Mouse (Mus musculus) MEL (cell line): Measurements from ENCODE around the gene Cavin4. TPM values are rescaled to one million over a fixed set of nuclear protein-coding genes. Genes with fewer than 3 reads are reported as not detected.

ENCODE experiments used
- DNase-seq: peaks from one replicate; pipeline ENCODE4 v3.0.0; 2011; ENCODE audit warnings: low read depth, low spot score
- H3K27ac ChIP-seq: 2 replicates; pipeline ENCODE4 v1.5.1; 2012; ENCODE audit warnings: low read depth, mild to moderate bottlenecking, control low read depth, low read length, moderate library complexity; ENCODE audit not compliant: control insufficient read depth
- H3K27me3 ChIP-seq, 2 experiments: fragments of 150-350 bp in 1 of 2; sonication (generic) in 1 of 2; 2 replicates each; pipeline ENCODE4 v1.6.1; 2012; ENCODE audit warnings: low read length in 2 of 2, mild to moderate bottlenecking in 2 of 2, improper control_type of control experiment in 1 of 2, moderate library complexity in 1 of 2; ENCODE audit not compliant: insufficient read depth in 2 of 2, control insufficient read depth in 1 of 2
- H3K36me3 ChIP-seq, 2 experiments: 2 replicates each; pipeline ENCODE4 v1.6.1; 2012 to 2014; ENCODE audit warnings: low read length in 2 of 2, improper control_type of control experiment in 1 of 2, inconsistent platforms in 1 of 2, mild to moderate bottlenecking in 1 of 2; ENCODE audit not compliant: insufficient read depth in 2 of 2, control insufficient read depth in 1 of 2
- H3K4me1 ChIP-seq, 2 experiments: fragments of 150-350 bp in 1 of 2; sonication (generic) in 1 of 2; 2 replicates each; pipeline ENCODE4 v1.6.1; 2012; ENCODE audit warnings: low read length in 2 of 2, improper control_type of control experiment in 1 of 2, mild to moderate bottlenecking in 1 of 2; ENCODE audit not compliant: insufficient read depth in 2 of 2, control insufficient read depth in 1 of 2
- H3K4me3 ChIP-seq, 2 experiments: fragments of 150-350 bp in 1 of 2; sonication (generic) in 1 of 2; 2 replicates each; pipeline ENCODE4 v1.5.1; 2012; ENCODE audit warnings: low read depth in 2 of 2, low read length in 2 of 2, mild to moderate bottlenecking in 2 of 2, moderate library complexity in 2 of 2, control low read depth in 1 of 2, improper control_type of control experiment in 1 of 2; ENCODE audit not compliant: control insufficient read depth in 1 of 2, insufficient read depth in 1 of 2
- H3K79me2 ChIP-seq: 2 replicates; pipeline ENCODE4 v1.6.1; 2012; ENCODE audit warnings: mild to moderate bottlenecking, low read length, moderate library complexity; ENCODE audit not compliant: control insufficient read depth, poor library complexity, insufficient read depth
- H3K9ac ChIP-seq: 2 replicates; pipeline ENCODE4 v1.6.1; 2012; ENCODE audit warnings: low read depth, mild to moderate bottlenecking, control low read depth, low read length, moderate library complexity; ENCODE audit not compliant: control insufficient read depth, poor library complexity, severe bottlenecking
- H3K9me3 ChIP-seq: fragments of 150-350 bp; sonication (generic); replicated peaks from 2 replicates; pipeline ENCODE4 v1.6.1; 2012; ENCODE audit warnings: mild to moderate bottlenecking, low read length, improper control_type of control experiment, moderate library complexity; ENCODE audit not compliant: insufficient read depth
- BHLHE40 ChIP-seq: IDR thresholded peaks from 2 replicates; pipeline ENCODE4 v1.6.1; 2012; ENCODE audit warnings: low read depth, mild to moderate bottlenecking, inconsistent platforms, low read length, improper control_type of control experiment, borderline replicate concordance
- E2F4 ChIP-seq: IDR thresholded peaks from 2 replicates; pipeline ENCODE4 v1.6.1; 2011; ENCODE audit warnings: low read depth, low read length, improper control_type of control experiment, borderline replicate concordance
- ELF1 ChIP-seq: IDR thresholded peaks from 2 replicates; pipeline ENCODE4 v1.6.1; 2014; ENCODE audit warnings: low read depth, mild to moderate bottlenecking, inconsistent platforms, low read length, improper control_type of control experiment, moderate library complexity
- EP300 ChIP-seq, 2 experiments: IDR thresholded peaks; 2 replicates each; pipeline ENCODE4 v1.6.1; 2011; ENCODE audit warnings: improper control_type of control experiment in 2 of 2, low read length in 2 of 2, low read depth in 1 of 2, mild to moderate bottlenecking in 1 of 2
- KAT2A ChIP-seq: conservative IDR thresholded peaks from 2 replicates; pipeline ENCODE4 v1.6.1; 2012; ENCODE audit warnings: low read depth, low read length, improper control_type of control experiment, inconsistent platforms
- MAFK ChIP-seq: IDR thresholded peaks from 2 replicates; pipeline ENCODE4 v1.6.1; 2011; ENCODE audit warnings: low read depth, mild to moderate bottlenecking, low read length, improper control_type of control experiment, borderline replicate concordance
- MAX ChIP-seq: IDR thresholded peaks from 2 replicates; pipeline ENCODE4 v1.6.1; 2011; ENCODE audit warnings: low read length, improper control_type of control experiment
- MAZ ChIP-seq: IDR thresholded peaks from 2 replicates; pipeline ENCODE4 v1.6.1; 2012; ENCODE audit warnings: low read depth, mild to moderate bottlenecking, inconsistent platforms, low read length, improper control_type of control experiment
- MXI1 ChIP-seq: IDR thresholded peaks from 2 replicates; pipeline ENCODE4 v1.6.1; 2011; ENCODE audit warnings: mild to moderate bottlenecking, low read depth, low read length, improper control_type of control experiment
- MYB ChIP-seq: IDR thresholded peaks from 2 replicates; pipeline ENCODE4 v1.6.1; 2011; ENCODE audit warnings: mild to moderate bottlenecking, low read depth, low read length, improper control_type of control experiment
- NELFE ChIP-seq: IDR thresholded peaks from 2 replicates; pipeline ENCODE4 v1.6.1; 2011; ENCODE audit warnings: low read depth, low read length, improper control_type of control experiment
- POLR2AphosphoS5 ChIP-seq: IDR thresholded peaks from 2 replicates; pipeline ENCODE4 v1.6.1; 2012; ENCODE audit warnings: low read depth, borderline replicate concordance, mild to moderate bottlenecking, inconsistent platforms, low read length, moderate library complexity, mixed read lengths
- RCOR1 ChIP-seq: IDR thresholded peaks from 2 replicates; pipeline ENCODE4 v1.6.1; 2012; ENCODE audit warnings: low read depth, mild to moderate bottlenecking, inconsistent platforms, low read length, improper control_type of control experiment
- SIN3A ChIP-seq: IDR thresholded peaks from 2 replicates; pipeline ENCODE4 v1.6.1; 2012; ENCODE audit warnings: low read length, improper control_type of control experiment, inconsistent platforms
- TAL1 ChIP-seq: IDR thresholded peaks from 2 replicates; pipeline ENCODE4 v1.6.1; 2012; ENCODE audit warnings: mild to moderate bottlenecking, inconsistent platforms, low read length, moderate library complexity, mixed read lengths
- TBP ChIP-seq: IDR thresholded peaks from 2 replicates; pipeline ENCODE4 v1.8.0; 2011; ENCODE audit warnings: low read depth, low read length, improper control_type of control experiment
- TCF12 ChIP-seq: IDR thresholded peaks from 2 replicates; pipeline ENCODE4 v1.6.1; 2014; ENCODE audit warnings: low read depth, mild to moderate bottlenecking, inconsistent platforms, low read length, improper control_type of control experiment, moderate library complexity
- UBTF ChIP-seq: IDR thresholded peaks from 2 replicates; pipeline ENCODE4 v1.6.1; 2012; ENCODE audit warnings: low read depth, mild to moderate bottlenecking, inconsistent platforms, low read length, improper control_type of control experiment, moderate library complexity, borderline replicate concordance; ENCODE audit not compliant: insufficient read depth
- USF1 ChIP-seq: IDR thresholded peaks from 2 replicates; pipeline ENCODE4 v1.6.1; 2014; ENCODE audit warnings: low read depth, mild to moderate bottlenecking, inconsistent platforms, low read length, improper control_type of control experiment, moderate library complexity
- ZKSCAN1 ChIP-seq: IDR thresholded peaks from 2 replicates; pipeline ENCODE4 v1.6.1; 2012; ENCODE audit warnings: low read depth, mild to moderate bottlenecking, inconsistent platforms, low read length, improper control_type of control experiment, moderate library complexity
- ZMIZ1 ChIP-seq: IDR thresholded peaks from 2 replicates; pipeline ENCODE4 v1.6.1; 2012; ENCODE audit warnings: low read depth, mild to moderate bottlenecking, inconsistent platforms, low read length, improper control_type of control experiment, moderate library complexity
- ZNF384 ChIP-seq: IDR thresholded peaks from 2 replicates; pipeline ENCODE4 v1.6.1; 2012; ENCODE audit warnings: low read depth, mild to moderate bottlenecking, inconsistent platforms, low read length, improper control_type of control experiment
- polyA plus RNA-seq, 2 experiments: library from polyadenylated mRNA; stranded (reverse) in 1 of 2; unstranded in 1 of 2; fragments of >175 nt in 1 of 2; fragments of >200 nt in 1 of 2; gene quantifications; 2 replicates each; pipeline versions ENCODE4 v1.2.1 to v1.2.4; 2012; ENCODE audit warnings: low replicate concordance in 2 of 2, low read depth in 1 of 2; ENCODE audit not compliant: insufficient read length in 2 of 2, insufficient read depth in 1 of 2, missing spikeins in 1 of 2
- total RNA-seq: library from RNA; depleted of rRNA; stranded (reverse); fragments of 300-350 nt; gene quantifications from 2 replicates; pipeline ENCODE4 v1.2.3, GENCODE M21; 2012

Cavin4 gene
- total and polyA plus RNA-seq, 3 experiments: not detected

DNA sequence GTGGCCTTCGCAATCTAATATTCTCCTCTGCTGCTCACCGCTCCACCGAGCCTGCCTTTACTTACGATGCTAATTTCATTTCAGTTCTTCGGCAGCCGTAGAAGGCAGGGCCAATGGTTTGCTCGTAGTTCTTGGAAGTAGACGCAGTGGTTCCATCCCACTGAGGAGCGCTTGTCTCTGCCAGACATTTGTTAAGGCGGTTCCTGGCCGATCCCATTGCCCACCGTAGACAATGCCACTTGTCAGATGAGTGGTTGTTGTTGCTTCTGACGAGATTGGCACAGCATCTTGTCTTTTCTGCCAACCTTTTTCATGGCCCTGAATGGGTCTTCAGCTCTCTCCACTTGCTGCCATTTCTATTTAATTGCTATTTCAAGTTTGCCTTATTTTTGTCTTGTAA is 33.9 kb upstream of the Cavin4 start:
- H3K4me3 ChIP-seq: no peak overlapping the region
- no peaks in the 10 kb centered on the region for H3K79me2 ChIP-seq
- H3K36me3 ChIP-seq: no peaks in the 10 kb centered on the region
- TF ChIP-seq USF1 (no peak), EP300 (IDR thresholded peaks at IDR 0.05; ENCODE audit: low read depth in 1 of 2, low read length in 2 of 2) (no peak), BHLHE40 (no peak), POLR2AphosphoS5 (no peak), UBTF (no peak), NELFE (no peak), MAX (no peak), RCOR1 (no peak), ZMIZ1 (no peak), E2F4 (no peak), TBP (no peak), MAZ (no peak), SIN3A (no peak), MXI1 (no peak), TAL1 (no peak), ZKSCAN1 (no peak)
- no peak for DNase-seq
- no peak overlapping the region for H3K27ac ChIP-seq
- H3K4me1 ChIP-seq: no peaks in the 10 kb centered on the region
- H3K27me3 ChIP-seq: no peaks in the 10 kb centered on the region; a peak in 1 of 4 replicates
- H3K9ac ChIP-seq: no peak overlapping the region
- no peaks in the 10 kb centered on the region for H3K9me3 ChIP-seq

DNA sequence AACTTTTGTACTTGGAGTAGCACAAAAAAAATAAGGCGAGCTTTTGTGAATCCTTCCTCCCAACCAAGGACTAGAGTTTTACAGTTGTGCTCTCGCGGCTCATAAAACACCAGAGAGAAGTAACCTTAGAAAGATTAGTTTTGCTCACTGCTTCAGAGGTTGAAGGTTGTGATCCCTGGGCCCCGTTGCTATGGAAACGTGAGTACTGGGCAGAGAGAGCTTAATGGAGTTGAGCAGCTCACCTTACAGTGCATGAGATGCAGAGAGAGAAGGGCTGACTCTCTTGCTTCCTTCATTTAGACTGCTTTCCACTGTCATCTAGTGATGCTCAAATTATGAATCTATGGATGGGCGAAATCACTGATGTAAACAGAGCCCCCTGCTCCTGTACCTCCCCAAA is 29.8 kb upstream of the Cavin4 start:
- TF ChIP-seq KAT2A (no peak), SIN3A (no peak), TBP (no peak), ZNF384 (no peak), ELF1 (no peak), MYB (no peak), MAFK (no peak), BHLHE40 (no peak), MAX (no peak), MAZ (no peak), POLR2AphosphoS5 (no peak), TCF12 (no peak), RCOR1 (no peak)
- no peak for DNase-seq
- Histone ChIP-seq H3K4me1 (no peaks in the 10 kb centered on the region), H3K27ac (no peak overlapping the region), H3K9me3 (no peaks in the 10 kb centered on the region), H3K9ac (no peak overlapping the region), H3K79me2 (no peaks in the 10 kb centered on the region), H3K36me3 (no peaks in the 10 kb centered on the region), H3K27me3 (no peaks in the 10 kb centered on the region; a peak in 1 of 4 replicates), H3K4me3 (no peak overlapping the region)
